Mouse (Mus musculus) cerebellum, adult 11 months (tissue): ENCODE results near the gene Slc2a9.
"Not testable (repeated sequence)": the region's sequence is repeated elsewhere in the genome, so short reads cannot be mapped to it uniquely, and the experiment has no call there.

ENCODE experiments used
- DNase-seq: peaks from one replicate; pipeline ENCODE4 v3.0.0; 2022

Slc2a9 gene

DNA sequence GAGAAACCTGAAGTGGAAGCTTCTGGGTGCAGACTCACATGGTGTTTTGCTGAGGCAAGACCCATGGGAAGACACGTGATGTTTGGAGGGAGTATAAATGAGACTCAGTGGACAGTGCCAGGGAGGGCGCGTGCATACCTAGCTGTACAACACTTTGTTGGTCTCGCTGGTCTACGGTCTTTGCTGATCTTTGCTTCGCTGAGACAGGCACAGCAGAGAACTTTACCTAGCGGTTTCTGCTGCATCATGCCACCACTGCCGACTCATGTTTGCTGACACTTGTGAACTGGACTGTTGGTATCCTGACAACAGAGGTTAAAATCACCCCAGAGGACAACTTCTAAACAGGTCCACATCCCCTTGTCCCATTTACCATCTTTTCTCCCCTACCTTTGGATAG lies 2.9 kb downstream of the Slc2a9 start:
- DNase-seq = no peak

DNA sequence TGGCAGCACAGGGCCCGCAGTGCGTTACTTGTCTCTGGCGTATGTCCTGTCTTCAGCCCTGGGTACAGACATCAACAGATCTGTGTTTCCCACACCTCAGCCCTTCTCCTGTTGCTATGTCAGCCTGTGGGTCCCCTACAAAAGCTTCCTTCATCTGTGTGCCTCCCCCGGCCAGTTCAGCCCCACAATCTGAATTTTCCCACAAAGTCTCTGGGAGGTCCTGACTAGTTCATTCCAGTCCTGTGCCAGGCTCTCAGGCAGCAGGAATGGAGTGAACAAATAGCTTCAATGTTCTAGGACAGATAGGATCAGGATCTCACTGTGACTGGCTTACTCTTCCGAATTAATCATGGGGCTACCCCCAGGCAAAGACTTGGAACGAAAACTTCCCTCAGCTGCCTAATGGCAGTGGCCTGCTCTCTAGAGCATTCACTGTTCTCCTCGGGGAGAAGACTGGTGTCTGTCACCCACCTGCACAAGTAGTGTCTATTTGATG lies 3.6 kb downstream of the Slc2a9 start:
- no peak for DNase-seq

DNA sequence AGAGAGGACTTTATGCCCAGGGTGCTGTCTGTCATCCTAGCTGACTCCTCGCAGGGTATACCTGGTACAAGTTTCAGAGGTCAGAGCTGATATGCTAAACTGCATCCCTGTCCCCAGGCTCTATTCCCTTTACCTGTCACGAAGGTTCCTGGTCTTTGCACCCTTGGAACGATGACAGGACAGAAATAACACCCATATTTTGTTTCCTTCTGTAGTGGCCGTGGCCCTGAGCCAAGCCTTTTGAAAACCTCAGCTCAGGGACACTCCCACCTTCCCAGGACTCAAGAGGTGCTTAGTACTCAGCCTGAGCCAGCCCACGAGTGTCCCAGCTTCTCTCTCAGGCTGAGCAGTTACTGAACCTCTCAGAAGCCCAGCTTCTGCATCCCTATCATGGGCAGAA lies 4.5 kb downstream of the Slc2a9 start:
- DNase-seq = no peak

DNA sequence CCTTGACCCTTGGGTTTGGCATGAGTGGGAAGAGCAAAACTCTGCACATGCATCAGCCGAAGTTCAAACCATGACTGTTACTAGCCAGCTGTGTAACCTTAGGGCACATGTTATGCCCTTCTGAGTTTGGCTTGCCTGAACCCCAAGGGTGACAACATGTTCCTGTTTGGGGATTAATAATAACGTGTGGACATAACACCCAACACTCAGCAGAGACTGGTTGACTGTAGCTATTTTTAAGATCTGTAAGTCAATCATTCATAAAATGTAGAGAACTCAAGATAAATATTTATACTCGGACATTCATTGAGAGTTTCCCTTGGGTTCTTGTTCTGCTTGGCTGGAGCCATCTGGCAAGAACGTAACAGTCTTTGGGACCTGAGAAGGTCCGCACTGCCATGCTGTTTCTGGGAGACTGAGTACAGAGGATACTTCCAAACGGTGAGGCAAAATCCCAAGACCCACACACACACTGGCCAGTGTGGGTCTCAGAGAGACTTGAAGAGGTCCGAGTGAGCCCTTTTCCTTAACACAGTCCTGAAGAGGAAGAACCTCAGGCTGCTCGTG lies 6.4 kb downstream of the Slc2a9 start:
- DNase-seq = no peak

DNA sequence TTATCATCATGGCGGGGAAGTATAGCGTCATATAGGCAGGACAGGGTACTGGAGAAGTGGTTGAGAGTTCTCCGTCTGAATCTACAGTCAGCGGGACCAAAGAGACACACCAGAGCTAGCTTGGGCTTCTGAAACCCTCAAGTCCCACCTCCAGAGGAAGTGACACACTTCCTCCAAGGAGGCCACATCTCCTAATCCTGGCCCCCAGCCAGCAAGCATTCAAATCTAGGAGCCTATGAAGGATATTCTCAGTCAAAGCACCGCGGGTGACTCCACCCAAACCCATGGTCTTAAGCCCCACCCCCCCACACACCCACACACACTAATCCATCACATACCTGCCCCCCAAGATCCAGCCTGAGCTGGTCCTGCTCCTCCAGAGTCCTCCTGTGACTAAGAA lies 9.1 kb downstream of the Slc2a9 start:
- no peak for DNase-seq

DNA sequence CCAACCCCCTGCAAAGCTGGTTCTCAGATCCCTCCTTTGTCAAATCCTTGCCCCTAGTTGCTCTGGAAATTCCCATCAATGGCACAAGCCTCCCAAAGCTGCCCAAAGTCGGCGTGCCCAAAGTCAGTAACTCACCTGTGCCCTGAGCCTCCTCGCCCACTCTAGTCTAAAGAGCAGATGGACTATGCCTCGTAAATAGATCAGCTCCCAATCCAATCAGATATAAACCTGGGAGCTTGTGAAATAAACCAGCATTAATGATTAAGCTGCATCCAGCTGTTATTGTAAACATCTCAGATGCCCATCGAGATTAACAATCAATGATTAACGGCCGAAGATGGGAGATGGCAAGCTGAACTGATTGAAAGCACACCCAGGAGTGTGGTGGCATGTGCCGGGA lies 11.2 kb downstream of the Slc2a9 start:
- DNase-seq = no peak

DNA sequence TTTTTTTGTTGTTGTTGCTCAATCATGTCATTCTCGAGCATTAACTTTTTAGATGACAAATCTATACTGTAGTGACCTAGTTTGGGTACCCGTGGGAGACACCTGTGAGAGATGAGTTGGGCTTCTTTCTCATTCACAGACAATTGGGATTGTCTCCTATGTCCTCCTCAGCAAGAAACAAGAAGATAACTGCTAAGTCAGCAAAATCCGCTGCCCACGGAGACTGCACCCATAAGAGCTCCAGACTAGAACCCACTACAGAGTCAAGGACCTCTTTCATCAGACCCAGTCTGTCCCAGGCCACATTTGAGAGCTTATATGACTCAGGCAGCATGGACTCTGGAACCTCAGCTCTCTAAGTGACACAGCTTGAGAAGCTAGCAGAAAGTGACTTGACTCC lies 13.2 kb downstream of the Slc2a9 start:
- DNase-seq = no peak

DNA sequence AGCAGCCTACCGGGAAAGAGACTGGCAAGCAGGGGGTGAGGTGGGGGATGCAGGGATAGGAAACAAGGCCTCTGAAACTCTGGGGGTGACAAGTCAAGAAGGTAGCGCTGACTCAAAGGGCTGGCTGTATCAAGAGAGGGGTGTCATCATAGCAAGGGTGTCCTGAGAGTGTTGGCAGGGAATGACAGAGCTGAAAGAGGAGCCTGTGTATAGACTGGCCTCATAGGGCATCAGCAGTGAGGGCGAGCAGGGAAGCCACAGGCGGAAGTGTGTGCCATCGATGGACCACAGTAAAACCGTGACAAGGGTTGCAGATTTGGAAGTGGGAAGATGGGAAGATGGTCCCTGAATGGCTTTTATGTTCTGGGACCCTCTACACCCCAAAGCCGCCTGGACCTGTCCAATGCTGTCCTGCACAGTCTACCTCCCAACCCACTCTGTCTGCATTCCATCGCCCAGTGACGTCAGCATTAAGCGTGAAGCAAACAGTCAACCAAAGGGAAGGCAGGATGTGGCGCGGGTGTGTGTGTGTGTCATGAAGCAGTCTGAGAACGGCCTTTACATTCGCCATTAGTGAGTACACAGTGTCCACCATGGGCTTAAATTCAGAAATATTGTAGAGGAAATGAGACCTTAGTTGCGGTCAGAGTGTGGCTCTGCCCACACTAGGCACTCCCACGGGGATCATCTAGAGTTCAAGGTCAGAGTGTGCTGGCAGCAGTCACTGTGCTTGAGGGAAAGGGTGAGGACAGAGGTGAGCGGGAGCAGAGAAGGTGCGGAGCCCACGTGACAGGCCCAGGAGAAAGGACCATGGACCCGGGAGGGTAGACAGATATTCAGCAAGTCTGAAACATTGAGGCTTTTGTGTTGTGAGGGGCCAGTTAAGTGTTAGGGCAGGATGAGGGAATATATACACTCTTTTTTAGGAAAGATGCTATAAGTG lies 14.0 kb downstream of the Slc2a9 start:
- no peak for DNase-seq

DNA sequence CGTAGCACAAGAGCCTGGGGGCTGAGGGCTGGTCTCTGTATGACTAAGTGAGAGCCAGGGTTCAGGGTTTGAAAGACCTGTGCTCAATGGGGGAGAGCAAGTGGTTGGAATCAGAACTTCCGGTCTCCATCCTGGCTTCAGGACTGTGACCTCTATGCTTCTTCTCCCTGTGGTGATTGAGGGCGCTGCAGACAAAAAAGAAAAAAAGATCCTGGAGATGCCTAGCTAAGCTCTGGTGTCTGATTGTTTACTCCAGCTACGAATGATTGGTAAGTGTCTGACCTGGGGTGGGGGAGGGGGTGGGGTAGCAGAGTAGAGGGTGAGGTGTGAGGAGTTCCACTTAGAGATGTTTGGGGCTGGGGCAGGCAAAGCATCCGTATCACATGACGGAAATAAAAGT lies 14.9 kb downstream of the Slc2a9 start:
- no peak for DNase-seq

DNA sequence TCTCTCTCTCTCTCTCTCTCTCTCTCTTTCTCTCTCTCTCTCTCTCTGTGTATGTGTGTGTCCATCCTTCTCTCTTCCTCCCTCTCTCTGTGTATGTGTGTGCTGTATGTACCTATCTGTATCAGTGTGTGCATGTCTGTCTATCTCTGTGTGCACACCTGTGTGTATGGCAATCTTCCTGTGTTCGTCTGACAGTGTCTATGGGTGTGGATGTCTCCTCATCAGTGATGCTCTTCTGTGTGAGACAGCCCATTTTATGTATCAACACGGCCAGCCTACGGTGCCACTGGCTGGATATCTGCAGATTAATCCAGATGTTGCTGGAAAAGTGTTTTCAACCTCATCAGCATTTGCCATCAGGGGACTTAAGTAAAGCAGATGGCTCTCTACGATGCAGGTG lies 15.7 kb downstream of the Slc2a9 start:
- no peak for DNase-seq

DNA sequence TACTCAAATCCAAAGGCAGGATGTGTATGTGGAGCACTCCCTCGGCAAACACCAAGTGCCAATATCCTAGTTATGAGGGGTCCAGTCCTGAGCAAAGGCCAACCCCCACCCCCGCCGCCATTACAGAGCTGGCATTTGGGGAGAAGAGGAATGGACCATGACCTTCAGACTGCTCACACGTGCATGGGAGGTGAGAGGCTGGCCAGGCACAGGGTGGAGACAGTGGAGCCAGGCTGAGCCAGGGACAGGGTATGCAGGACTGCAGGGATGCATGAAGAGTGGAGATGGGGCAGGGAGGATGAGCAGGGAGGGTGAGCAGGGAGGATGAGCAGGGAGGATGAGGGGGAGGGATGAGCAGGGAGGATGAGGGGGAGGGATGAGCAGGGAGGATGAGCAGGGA lies 17.0 kb downstream of the Slc2a9 start:
- DNase-seq = no peak

DNA sequence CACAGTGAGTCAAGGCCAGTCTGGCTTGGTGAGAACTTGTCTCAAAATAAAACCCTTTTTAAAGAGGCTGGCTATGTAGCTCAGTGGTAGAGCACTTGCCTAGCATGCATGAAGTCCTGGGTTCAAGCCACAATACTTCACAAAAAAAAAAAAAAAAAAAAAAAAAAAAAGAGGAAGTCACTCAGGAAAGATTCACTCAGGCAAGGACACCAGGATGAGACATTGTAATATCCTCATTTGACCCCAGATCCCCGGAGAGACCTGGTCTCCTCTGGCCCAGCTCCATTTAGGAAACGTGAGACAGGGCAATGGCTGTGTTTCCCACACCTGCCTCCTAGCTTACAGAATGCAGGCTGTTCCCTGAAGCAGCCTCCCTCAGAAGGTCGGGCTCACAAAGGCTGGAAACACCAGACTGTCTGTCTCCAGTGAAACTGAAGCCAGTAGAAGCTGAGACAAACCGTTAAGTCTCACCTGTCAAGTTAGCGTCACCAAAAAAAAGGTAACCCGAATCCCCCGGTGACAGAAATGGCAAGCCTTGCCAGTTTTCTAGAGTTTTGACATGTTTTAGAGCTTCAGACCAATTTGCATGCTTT lies 19.3 kb downstream of the Slc2a9 start:
- no peak for DNase-seq

DNA sequence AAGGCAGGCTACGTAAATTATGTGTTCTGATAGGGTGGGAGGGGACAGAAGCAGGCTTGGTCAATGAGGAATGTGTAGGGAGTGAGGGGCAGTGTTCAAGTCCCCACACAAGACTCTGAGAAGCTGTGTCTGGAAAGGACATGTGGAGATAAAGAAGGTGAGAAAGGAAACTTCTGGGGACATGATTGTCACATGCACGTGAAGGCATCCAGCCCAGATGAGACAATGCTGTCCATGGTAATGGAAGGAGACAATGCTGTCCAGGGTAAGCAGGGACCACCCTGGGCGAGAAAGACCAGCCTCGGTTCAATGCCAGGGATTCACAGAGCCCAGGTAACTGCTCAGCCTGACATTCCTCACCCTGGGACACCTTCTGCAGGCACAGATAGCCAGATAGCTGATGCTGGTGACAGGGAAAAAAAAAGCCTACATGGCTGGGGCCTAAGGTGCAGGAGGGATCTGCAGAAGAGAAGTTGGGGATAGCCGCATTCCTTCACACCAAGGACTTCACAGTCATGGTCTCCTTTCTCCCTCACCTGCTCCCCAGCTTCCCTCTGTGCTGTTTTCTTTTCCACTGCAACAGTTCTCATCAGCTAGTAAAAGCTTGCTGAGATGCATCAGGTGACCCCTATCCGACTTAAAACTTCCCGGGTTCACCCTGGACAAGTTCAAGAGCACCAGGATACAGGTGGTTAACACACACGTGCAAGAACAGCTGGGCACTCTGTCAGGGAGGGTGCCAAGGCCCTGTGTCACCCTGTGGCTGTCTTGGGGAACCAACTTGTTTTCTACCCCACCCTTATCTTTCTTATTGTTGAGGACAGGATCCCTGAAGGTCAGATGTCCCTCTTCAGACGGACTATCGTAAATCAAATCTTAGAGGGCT lies 21.9 kb downstream of the Slc2a9 start:
- no peak for DNase-seq

DNA sequence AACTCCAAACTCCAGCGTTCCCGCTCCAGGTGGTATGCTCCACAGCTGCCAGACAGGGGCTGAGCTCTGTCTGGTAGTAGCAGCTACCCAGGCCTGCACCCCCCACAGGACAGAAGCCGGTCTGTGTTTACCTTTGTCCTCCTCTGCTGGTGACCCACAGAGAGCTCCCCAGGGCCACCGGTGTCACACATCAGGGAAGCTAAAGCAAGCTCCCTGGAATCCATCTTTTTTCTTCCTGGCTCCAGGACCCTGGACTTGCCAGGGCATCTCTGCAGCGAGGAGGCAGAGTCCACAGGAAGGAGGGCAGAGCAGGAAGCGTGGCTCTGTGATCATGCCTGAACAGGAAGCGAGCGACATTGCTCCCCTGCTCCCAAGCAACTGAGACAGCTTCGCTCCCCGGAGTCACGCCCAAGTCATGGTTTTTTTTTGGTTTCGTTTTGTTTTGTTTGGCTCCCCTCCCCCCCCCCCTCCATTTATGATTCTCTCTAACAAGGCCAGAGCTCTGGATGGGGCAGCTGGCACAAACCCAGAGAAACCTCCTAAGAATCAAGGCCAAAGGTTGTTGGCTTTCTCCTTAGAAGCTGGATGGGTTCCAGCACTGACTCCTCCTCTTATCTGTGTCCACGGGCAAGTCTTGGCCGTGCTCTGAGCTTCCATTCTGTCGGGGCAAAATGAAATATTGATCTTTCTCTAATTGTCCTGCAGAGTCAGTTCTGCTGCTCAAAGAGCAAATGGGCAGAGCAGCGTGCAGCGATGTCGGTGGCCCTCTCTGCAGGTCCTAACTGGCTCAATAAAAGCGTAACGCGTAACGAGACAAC lies 22.8 kb downstream of the Slc2a9 start:
- peak; percentile 48 for DNase-seq

DNA sequence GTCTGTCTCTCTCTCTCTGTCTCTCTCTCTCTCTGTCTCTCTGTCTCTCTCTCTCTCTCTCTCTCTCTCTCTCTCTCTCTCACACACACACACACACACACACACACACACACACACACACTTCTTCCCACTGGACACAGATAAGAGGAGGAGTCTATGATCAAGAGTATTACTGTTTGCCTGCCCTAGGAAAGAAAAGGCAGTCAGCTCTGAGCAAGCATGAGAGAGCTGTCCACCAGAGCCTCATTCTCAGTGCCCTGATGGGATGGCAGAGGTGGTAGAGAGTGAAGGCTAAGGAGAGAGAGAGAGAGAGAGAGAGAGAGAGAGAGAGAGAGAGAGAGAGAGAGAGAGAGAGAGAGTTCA lies 23.4 kb downstream of the Slc2a9 start:
- not testable (repeated sequence) for DNase-seq

DNA sequence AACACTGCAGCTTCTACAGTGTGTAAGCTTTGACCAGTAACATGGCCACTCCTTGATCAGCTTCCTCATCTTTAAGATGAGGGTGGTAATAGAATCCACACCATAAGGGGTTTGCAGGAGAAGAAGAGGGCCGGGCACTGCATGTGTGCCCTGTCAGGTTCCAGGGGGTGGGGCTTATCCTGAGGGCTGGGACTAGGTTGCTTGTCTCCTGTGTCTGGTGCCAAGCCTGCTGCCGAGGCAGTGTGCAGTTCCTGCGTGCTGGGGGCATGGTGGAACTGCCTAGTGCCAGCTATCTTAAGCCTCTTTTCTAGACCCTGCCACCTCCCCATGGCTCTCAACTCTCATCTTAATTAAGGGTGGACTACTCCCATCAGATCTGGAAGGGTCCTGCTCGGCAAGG lies 23.9 kb downstream of the Slc2a9 start:
- peak; percentile 57 for DNase-seq

DNA sequence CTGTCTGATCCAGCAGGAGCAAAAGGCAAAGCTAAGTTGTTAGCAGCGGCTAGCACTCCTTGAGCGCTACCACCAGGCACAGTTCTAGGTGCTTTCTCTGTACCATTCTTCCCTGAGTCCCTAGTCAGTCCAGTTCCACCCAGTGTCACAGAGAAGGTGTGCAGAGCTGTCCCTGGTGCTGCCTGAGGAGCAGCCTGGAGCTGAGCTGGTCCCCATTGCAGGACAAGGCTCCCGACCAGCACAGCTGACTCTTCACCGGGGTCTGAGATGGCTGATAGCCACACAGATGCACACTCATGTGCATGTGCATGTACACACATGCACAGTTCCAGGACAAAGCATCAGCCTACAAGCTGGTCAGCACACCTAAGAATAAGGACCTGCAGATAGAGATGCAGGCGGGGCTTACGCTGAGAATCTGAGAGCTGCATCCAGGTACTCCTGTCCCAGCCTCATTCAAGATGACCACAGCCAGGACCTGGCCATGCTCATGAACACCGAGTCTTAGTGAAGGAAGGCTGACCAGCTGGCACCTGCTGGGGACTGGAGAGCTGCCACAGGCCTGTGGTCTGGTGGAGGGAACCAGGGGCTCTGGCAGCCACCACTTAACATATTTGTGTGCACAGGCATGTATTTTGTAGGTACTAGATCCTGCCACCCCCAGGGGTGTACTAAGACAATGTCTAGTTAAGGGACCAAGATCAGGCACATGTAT lies 25.1 kb downstream of the Slc2a9 start:
- DNase-seq = peak; percentile 73

DNA sequence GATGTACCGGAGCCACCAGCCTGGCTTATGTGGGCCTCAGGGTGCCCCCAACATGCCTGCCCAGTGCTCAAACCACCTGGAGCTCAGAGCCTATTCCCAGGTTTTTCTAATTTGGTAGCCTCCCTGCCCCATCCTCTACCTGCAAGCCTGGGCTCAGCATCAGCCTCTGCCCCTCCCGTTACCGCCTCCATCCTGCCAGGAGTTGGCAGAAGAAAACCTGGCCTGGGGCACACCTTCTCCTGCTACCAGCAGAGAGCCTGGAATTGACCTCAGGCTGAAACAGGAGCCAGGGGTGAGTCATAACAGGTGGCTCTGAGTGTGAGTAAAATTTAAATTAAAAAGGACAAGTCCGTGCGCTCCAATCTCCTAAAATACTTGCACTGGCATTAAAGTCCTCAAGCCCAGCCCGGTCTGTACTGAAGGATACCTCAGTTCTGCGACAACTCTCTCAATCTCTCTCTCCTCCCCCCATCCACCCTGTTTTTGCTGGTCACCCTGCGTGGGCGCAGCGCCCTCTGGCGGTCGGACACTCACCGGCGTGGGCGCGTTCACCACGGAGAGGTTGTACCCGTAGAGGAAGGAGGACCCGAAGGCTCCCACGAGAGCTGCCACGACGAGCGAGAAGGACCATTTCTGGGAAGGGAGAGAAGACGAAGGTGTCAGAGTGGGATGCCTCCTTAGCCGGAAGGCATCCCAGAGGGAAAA lies 25.9 kb downstream of the Slc2a9 start:
- DNase-seq = peak; percentile 73

DNA sequence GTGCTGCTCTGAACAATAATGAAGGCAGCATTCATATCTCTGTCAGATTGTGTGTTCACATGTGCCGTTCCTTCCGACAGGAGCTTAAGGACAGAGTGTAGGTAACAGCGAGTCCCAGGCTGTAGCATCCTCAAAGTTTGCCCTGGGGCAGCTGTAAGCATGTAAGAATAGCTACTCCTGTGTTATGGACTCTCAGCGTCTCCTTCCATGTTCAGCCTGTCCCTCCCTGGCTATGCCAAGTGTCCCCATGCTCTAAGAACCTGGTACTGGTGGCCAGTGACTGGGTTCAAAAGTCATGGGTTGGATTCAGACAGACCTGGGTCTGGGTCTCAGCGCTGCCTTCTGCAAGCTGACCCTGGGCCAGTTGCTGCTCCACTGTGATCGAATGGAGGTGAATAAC lies 32.1 kb downstream of the Slc2a9 start:
- DNase-seq = no peak

DNA sequence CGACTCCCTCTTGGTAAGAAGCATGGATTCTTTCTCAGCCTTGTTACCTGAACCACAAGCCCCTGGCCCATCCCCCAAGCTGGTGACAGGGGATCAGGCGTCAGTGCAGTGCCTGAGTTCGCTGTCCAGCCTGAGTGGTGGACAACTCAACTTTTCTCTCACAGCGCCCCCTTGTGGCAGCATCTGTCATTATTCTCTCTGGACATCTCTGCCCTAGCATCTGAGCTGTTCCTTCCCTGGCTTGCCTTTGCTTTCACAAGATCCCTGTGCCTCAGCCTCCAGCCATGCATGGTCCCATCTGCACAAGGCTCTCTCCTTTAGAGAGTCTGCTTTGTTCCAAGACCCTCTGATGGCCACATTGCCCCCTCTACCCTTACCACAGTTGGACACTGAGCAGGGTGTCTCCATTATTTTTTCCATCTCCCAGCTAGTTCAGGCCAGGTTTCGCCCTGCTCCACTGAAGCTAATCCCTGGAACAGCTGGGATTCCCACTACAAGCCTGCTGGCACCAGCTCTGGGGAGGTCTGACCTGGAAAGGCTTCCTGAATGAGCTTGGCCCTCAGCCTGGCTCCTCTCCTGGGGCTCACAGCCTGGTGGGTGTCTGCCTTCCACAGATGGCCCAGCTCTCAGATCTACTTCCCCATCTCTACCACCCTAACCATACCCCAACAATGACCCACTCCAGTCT lies 32.9 kb downstream of the Slc2a9 start:
- DNase-seq = peak; percentile 80
